Mouse (Mus musculus) neural tube, embryonic 14.5 days (tissue): ENCODE results near the gene Fuom. TPM values are rescaled to one million over a fixed set of nuclear protein-coding genes. Genes with fewer than 3 reads are reported as not detected.

Experiments
- ATAC-seq: fragments of 200-750 bp; cut with Nextera tagmentation; 2 replicates; pipeline ENCODE4 v1.8.0; 2017; ENCODE audit warnings: low read depth, mild to moderate bottlenecking, moderate TSS enrichment, moderate library complexity
- H3K27ac ChIP-seq: fragments of 300-500 bp; sonication (generic); 2 replicates; pipeline ENCODE4 v1.5.1; 2014; ENCODE audit warnings: low read depth, mild to moderate bottlenecking, control low read depth, low read length, moderate library complexity, mixed read lengths
- H3K27me3 ChIP-seq: fragments of 300-500 bp; sonication (generic); 2 replicates; pipeline ENCODE4 v1.6.1; 2014; ENCODE audit warnings: low read length; ENCODE audit not compliant: control insufficient read depth, insufficient read depth
- H3K36me3 ChIP-seq: fragments of 300-500 bp; sonication (generic); 2 replicates; pipeline ENCODE4 v1.6.1; 2014; ENCODE audit warnings: low read length, mixed read lengths; ENCODE audit not compliant: control insufficient read depth, insufficient read depth
- H3K4me1 ChIP-seq: fragments of 300-500 bp; sonication (generic); 2 replicates; pipeline ENCODE4 v1.6.1; 2014; ENCODE audit warnings: low read length; ENCODE audit not compliant: control insufficient read depth, insufficient read depth
- H3K4me2 ChIP-seq: fragments of 300-500 bp; sonication (generic); 2 replicates; pipeline ENCODE4 v1.6.1; 2014; ENCODE audit warnings: mild to moderate bottlenecking, low read depth, low read length, control low read depth
- H3K4me3 ChIP-seq: fragments of 300-500 bp; sonication (generic); 2 replicates; pipeline ENCODE4 v1.5.1; 2014; ENCODE audit warnings: low read depth, low read length, control low read depth, mixed read lengths
- H3K9ac ChIP-seq: fragments of 300-500 bp; sonication (generic); replicated peaks from 2 replicates; pipeline ENCODE4 v1.6.1; 2014; ENCODE audit warnings: low read depth, mild to moderate bottlenecking, control low read depth, low read length, mixed read lengths
- H3K9me3 ChIP-seq: fragments of 300-500 bp; sonication (generic); 2 replicates; pipeline ENCODE4 v1.6.1; 2016; ENCODE audit warnings: low read length; ENCODE audit not compliant: control insufficient read depth
- WGBS: fragments of 180-500 bp; shearing (Covaris S2); extraction: QIAGEN DNeasy Blood & Tissue Kit; methylation state at CpG from one replicate; pipeline ENCODE4 v1.1.7; 2014; 5-methylcytosine and 5-hydroxymethylcytosine counted together
- polyA plus RNA-seq: library from polyadenylated mRNA; unstranded; fragments of >200 nt; fragmentation: Nextera tagmentation; extraction: Ambion mirVana; gene quantifications from 2 replicates; pipeline ENCODE4 v1.2.1, GENCODE M21; 2014

Fuom gene
- polyA plus RNA-seq, 1 experiment from 2014 or later: 51.8 TPM

GRCm38 (mm10) chr7:140063092-140063491, 39.1 kb downstream of the Fuom start:
- no peaks in the 10 kb centered on the region for H3K36me3 ChIP-seq
- H3K9ac ChIP-seq: no peak overlapping the region
- H3K27ac ChIP-seq: no peak overlapping the region
- ATAC-seq: no peak
- no peaks in the 10 kb centered on the region for H3K27me3 ChIP-seq
- WGBS: 18% methylated on average over 7 of the region's 7 CpGs
- H3K9me3 ChIP-seq: no peaks in the 10 kb centered on the region
- no peak overlapping the region for H3K4me3 ChIP-seq
- peaks cover 18% of the 10 kb centered on the region; the same call in 1 of the 2 replicates for H3K4me1 ChIP-seq
- no peak overlapping the region for H3K4me2 ChIP-seq

- H3K9ac ChIP-seq: no peak overlapping the region
- no peaks in the 10 kb centered on the region for H3K9me3 ChIP-seq
- H3K27ac ChIP-seq: no peak overlapping the region
- no peak for ATAC-seq
- 7% methylated on average over 11 of the region's 11 CpGs for WGBS
- no peaks in the 10 kb centered on the region for H3K36me3 ChIP-seq
- H3K4me1 ChIP-seq: peaks cover 19% of the 10 kb centered on the region; the same call in 1 of the 2 replicates
- H3K27me3 ChIP-seq: no peaks in the 10 kb centered on the region
- H3K4me2 ChIP-seq: no peak overlapping the region
- H3K4me3 ChIP-seq: no peak overlapping the region
These were observed 39.9 kb downstream of the Fuom start for GRCm38 (mm10) chr7:140062307-140062706.

- no peak overlapping the region for H3K9ac ChIP-seq
- ATAC-seq: no peak
- peaks cover 20% of the 10 kb centered on the region; the same call in 1 of the 2 replicates for H3K4me1 ChIP-seq
- H3K27ac ChIP-seq: no peak overlapping the region
- no peaks in the 10 kb centered on the region for H3K27me3 ChIP-seq
- peak overlapping the region; percentile 26 for H3K4me3 ChIP-seq
- no peaks in the 10 kb centered on the region for H3K9me3 ChIP-seq
- 3% methylated on average over 6 of the region's 6 CpGs for WGBS
- peak overlapping the region; percentile 56 for H3K4me2 ChIP-seq
- no peaks in the 10 kb centered on the region for H3K36me3 ChIP-seq
These were observed 40.5 kb downstream of the Fuom start for GRCm38 (mm10) chr7:140061832-140062130.

- peak overlapping the region; percentile 56 for H3K4me2 ChIP-seq
- peak overlapping the region; percentile 26 for H3K4me3 ChIP-seq
- 0 out of 2 replicates have a peak overlapping the region, but pooled peaks have one; percentile 24 for H3K27ac ChIP-seq
- no peaks in the 10 kb centered on the region for H3K27me3 ChIP-seq
- H3K36me3 ChIP-seq: no peaks in the 10 kb centered on the region
- H3K9ac ChIP-seq: peak overlapping the region; percentile 41
- peak; percentile 49 for ATAC-seq
- H3K9me3 ChIP-seq: no peaks in the 10 kb centered on the region
- H3K4me1 ChIP-seq: peaks cover 20% of the 10 kb centered on the region; the same call in 1 of the 2 replicates
- WGBS: under 1% methylated on average over 47 of the region's 47 CpGs
These were observed 41.1 kb downstream of the Fuom start for GRCm38 (mm10) chr7:140060936-140061831.

GRCm38 (mm10) chr7:140059601-140060000, 42.6 kb downstream of the Fuom start:
- Histone ChIP-seq H3K4me3 (no peak overlapping the region), H3K27me3 (no peaks in the 10 kb centered on the region), H3K36me3 (no peaks in the 10 kb centered on the region), H3K4me1 (peaks cover 20% of the 10 kb centered on the region; the same call in 1 of the 2 replicates), H3K27ac (no peak overlapping the region), H3K9me3 (no peaks in the 10 kb centered on the region), H3K9ac (no peak overlapping the region), H3K4me2 (no peak overlapping the region)
- no peak for ATAC-seq
- 33% methylated on average over 4 of the region's 4 CpGs for WGBS

GRCm38 (mm10) chr7:140058528-140058927, 43.7 kb downstream of the Fuom start:
- Histone ChIP-seq H3K4me1 (peaks cover 20% of the 10 kb centered on the region; the same call in 1 of the 2 replicates), H3K36me3 (no peaks in the 10 kb centered on the region), H3K27me3 (no peaks in the 10 kb centered on the region), H3K27ac (peak overlapping the region; percentile 91), H3K9ac (peak overlapping the region; percentile 81), H3K4me2 (peak overlapping the region; percentile 72), H3K9me3 (no peaks in the 10 kb centered on the region), H3K4me3 (peak overlapping the region; percentile 51)
- ATAC-seq: no peak
- WGBS: 8% methylated on average over 7 of the region's 7 CpGs

- no peaks in the 10 kb centered on the region for H3K27me3 ChIP-seq
These were observed 44.5 kb downstream of the Fuom start for GRCm38 (mm10) chr7:140057413-140058407.

GRCm38 (mm10) chr7:140054124-140054523, 48.1 kb downstream of the Fuom start:
- H3K36me3 ChIP-seq: no peaks in the 10 kb centered on the region
- peaks cover 11% of the 10 kb centered on the region; the same call in 1 of the 2 replicates for H3K4me1 ChIP-seq
- no peak overlapping the region for H3K9ac ChIP-seq
- H3K27me3 ChIP-seq: peaks cover 14% of the 10 kb centered on the region
- H3K9me3 ChIP-seq: no peaks in the 10 kb centered on the region
- no peak overlapping the region for H3K4me3 ChIP-seq
- H3K27ac ChIP-seq: no peak overlapping the region
- 78% methylated on average over 4 of the region's 4 CpGs for WGBS
- ATAC-seq: no peak
- no peak overlapping the region for H3K4me2 ChIP-seq

More at GRCm38 (mm10) chr7:140057413-140058407, 44.5 kb downstream of the Fuom start:
- peak overlapping the region; percentile 51 for H3K4me3 ChIP-seq
- peak overlapping the region; percentile 81 for H3K9ac ChIP-seq
- peak overlapping the region; percentile 91 for H3K27ac ChIP-seq
- peaks cover 20% of the 10 kb centered on the region; the same call in 1 of the 2 replicates for H3K4me1 ChIP-seq
- peak; percentile 76 for ATAC-seq
- no peaks in the 10 kb centered on the region for H3K36me3 ChIP-seq
- WGBS: 3% methylated on average over 53 of the region's 53 CpGs
- H3K4me2 ChIP-seq: peak overlapping the region; percentile 72
- H3K9me3 ChIP-seq: no peaks in the 10 kb centered on the region
